17 mouse cellular contexts compared by ENCODE assay signal in the genomic region with DNA sequence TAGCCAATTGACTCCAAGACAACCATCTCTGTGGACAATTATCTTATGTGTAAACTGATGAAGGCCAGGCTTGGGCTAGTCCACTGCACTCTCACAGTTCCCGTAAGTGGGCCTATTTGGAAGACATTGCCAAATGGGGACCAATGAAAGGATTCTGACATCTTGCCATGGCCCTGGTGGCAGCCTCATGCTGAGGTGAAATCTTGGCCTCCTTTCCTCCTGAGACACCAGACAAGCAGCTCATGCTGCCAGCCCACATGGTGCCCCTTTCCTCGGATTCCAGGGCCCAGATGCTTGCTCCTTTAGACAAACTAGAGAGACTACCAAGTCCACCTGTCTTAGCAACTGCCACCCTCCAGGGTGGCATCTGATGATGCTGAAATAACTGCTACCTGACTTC. TPM values are rescaled to one million over a fixed set of nuclear protein-coding genes. Genes with fewer than 3 reads are reported as not detected.
"Had no signal": no experiment of that assay in that cellular context is flagged by ENCODE, and none has a peak within 500 bp of the region (broad histone marks: within the 10 kb centered on the region; RNA-seq: fewer than 3 reads in every experiment).

No protein-coding gene starts in this region.

- H3K4me2 ChIP-seq: lung, embryonic 15.5 days; midbrain, embryonic 11.5 days; midbrain, embryonic 13.5 days; midbrain, embryonic 15.5 days; neural tube, embryonic 12.5 days; stomach, embryonic 15.5 days had no signal

- H3K4me3 ChIP-seq: lung, embryonic 15.5 days; megakaryocyte, embryonic 14.5 days; midbrain, embryonic 13.5 days; midbrain, embryonic 15.5 days; neural tube, embryonic 12.5 days; stomach, embryonic 15.5 days had no signal

- H3K27ac ChIP-seq: lung, embryonic 15.5 days; macrophage; midbrain, embryonic 13.5 days; midbrain, embryonic 15.5 days; neural tube, embryonic 12.5 days; stomach, embryonic 15.5 days had no signal

- ATAC-seq: lung, postnatal 0 days; midbrain, embryonic 13.5 days; midbrain, embryonic 15.5 days had no signal

- H3K4me1 ChIP-seq: lung, embryonic 15.5 days; midbrain, embryonic 15.5 days; neural tube, embryonic 12.5 days; stomach, embryonic 15.5 days had no signal

- H3K9me3 ChIP-seq: lung, embryonic 15.5 days; megakaryocyte, embryonic 14.5 days; midbrain, embryonic 13.5 days; midbrain, embryonic 15.5 days; neural tube, embryonic 12.5 days; stomach, embryonic 15.5 days had no signal

- H3K27me3 ChIP-seq: lung, embryonic 15.5 days; megakaryocyte, embryonic 14.5 days; midbrain, embryonic 13.5 days; midbrain, embryonic 15.5 days; stomach, embryonic 15.5 days had no signal

- H3K9ac ChIP-seq: lung, embryonic 15.5 days; midbrain, embryonic 13.5 days; midbrain, embryonic 15.5 days; neural tube, embryonic 12.5 days; stomach, embryonic 15.5 days had no signal

- H3K36me3 ChIP-seq: lung, embryonic 15.5 days; midbrain, embryonic 13.5 days; midbrain, embryonic 15.5 days; neural tube, embryonic 12.5 days; stomach, embryonic 15.5 days had no signal

- DNase-seq: lung, adult 2 months; lung, postnatal 14 days; lung, postnatal 36 days; right cerebral cortex, postnatal 14 days; thymus, adult 18-20 months; thymus, postnatal 14 days; thymus, postnatal 36 days had no signal

RNA-seq across cellular contexts. Expression of a gene that starts 20.1 kb away (rescaled TPM):
- total RNA-seq: monocyte, adult 5-6 weeks had no signal
